Mouse (Mus musculus) lung, postnatal 36 days (tissue): ENCODE results near the gene Tchh.

Experiments used
- DNase-seq: peaks from one replicate; pipeline ENCODE4 v3.0.0; 2022; ENCODE audit warnings: mixed read lengths

The Tchh gene

GRCm38 (mm10) chr3:93497131-93497530 is 55.0 kb downstream of the Tchh start:
- DNase-seq: no peak
